Mouse (Mus musculus) bone marrow, adult 2 months (tissue): ENCODE data around the gene Gins3.

Experiments
- CTCF ChIP-seq: fragments of 200-500 bp; IDR thresholded peaks from 2 replicates; pipeline ENCODE4 v1.5.1; 2011; ENCODE audit warnings: low read length, control low read depth; ENCODE audit not compliant: control insufficient read depth, insufficient read depth
- POLR2A ChIP-seq: fragments of 200-500 bp; IDR thresholded peaks from 2 replicates; pipeline ENCODE4 v1.6.1; 2011; ENCODE audit warnings: low read depth, mild to moderate bottlenecking, control low read depth, low read length, borderline replicate concordance; ENCODE audit not compliant: control insufficient read depth

GRCm38 (mm10) chr8:95596841-95597241 lies 36.4 kb upstream of the Gins3 start:
- no peak for TF ChIP-seq POLR2A
- no peak for TF ChIP-seq CTCF
